Mouse (Mus musculus): ENCODE measurements around the gene Olig2. TPM values are rescaled to one million over a fixed set of nuclear protein-coding genes. Genes with fewer than 3 reads are reported as not detected.

Gene Olig2
- not detected in 2 replicates for polyA plus RNA-seq (2015; fragmentation: Nextera tagmentation; extraction: Ambion mirVana)

GRCm38 (mm10) chr16:91225233-91226037 lies at the start of gene Olig2:
Gene Olig2 (plus strand): TSS chr16:91225457.
- ATAC-seq = peak; percentile 36; the same call in 1 of the 2 replicates
- under 1% methylated on average over 53 of the region's 53 CpGs for WGBS
- peak within 1 kb of the TSS; percentile 44 for H3K4me2 ChIP-seq (ENCODE audit: low read depth, low read length)
- peak within 1 kb of the TSS; percentile 33 for H3K4me3 ChIP-seq (ENCODE audit: low read length)
- peaks cover 17% of the 10 kb centered on the region for H3K4me1 ChIP-seq (ENCODE audit: control insufficient read depth, insufficient read depth, low read length)
- H3K36me3 ChIP-seq (ENCODE audit: control insufficient read depth, insufficient read depth, low read length) = no peaks in the 10 kb centered on the region
- peaks cover 98% of the 10 kb centered on the region for H3K27me3 ChIP-seq (replicated peaks; ENCODE audit: control insufficient read depth, insufficient read depth, low read length)
- no peak within 1 kb of the TSS for H3K9ac ChIP-seq (ENCODE audit: low read depth, low read length)
- H3K9me3 ChIP-seq (ENCODE audit: control insufficient read depth, low read length) = no peaks in the 10 kb centered on the region
- no peak within 1 kb of the TSS for H3K27ac ChIP-seq (ENCODE audit: low read length)

DNA sequence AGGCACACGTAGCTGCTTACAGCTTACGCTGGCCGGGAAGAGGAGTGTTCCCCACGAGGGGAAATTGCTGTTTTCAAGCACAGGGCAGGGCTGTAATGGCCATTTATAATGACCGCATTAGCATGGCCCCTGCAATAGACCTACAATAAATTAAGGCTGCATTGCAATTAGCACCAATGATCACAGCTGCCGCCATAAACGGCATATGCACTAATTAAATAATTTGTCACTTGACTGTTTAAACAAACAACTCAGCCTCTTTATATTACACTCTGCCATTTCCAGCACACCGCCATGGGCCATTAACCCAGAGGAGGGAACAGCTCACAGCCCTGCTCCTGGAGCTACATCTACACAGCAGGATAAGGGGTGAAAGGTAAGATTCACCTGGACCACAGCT lies 49.4 kb upstream of the Olig2 start:
- Histone ChIP-seq H3K27me3 (replicated peaks; ENCODE audit: control insufficient read depth, insufficient read depth, low read length) (peaks cover 4% of the 10 kb centered on the region; the same call in 1 of the 2 replicates), H3K9ac (ENCODE audit: low read depth, low read length) (no peak overlapping the region), H3K4me3 (ENCODE audit: low read length) (no peak overlapping the region), H3K4me2 (ENCODE audit: low read depth, low read length) (no peak overlapping the region), H3K36me3 (ENCODE audit: control insufficient read depth, insufficient read depth, low read length) (no peaks in the 10 kb centered on the region), H3K9me3 (ENCODE audit: control insufficient read depth, low read length) (no peaks in the 10 kb centered on the region), H3K4me1 (ENCODE audit: control insufficient read depth, insufficient read depth, low read length) (no peaks in the 10 kb centered on the region), H3K27ac (ENCODE audit: low read length) (no peak overlapping the region)
- WGBS = 44% methylated on average over 8 of the region's 8 CpGs
- ATAC-seq = no peak

GRCm38 (mm10) chr16:91187046-91187445 lies 38.2 kb upstream of the Olig2 start:
- Histone ChIP-seq H3K36me3 (ENCODE audit: control insufficient read depth, insufficient read depth, low read length) (no peaks in the 10 kb centered on the region), H3K27ac (ENCODE audit: low read length) (no peak overlapping the region), H3K4me1 (ENCODE audit: control insufficient read depth, insufficient read depth, low read length) (no peaks in the 10 kb centered on the region), H3K4me3 (ENCODE audit: low read length) (no peak overlapping the region), H3K9ac (ENCODE audit: low read depth, low read length) (no peak overlapping the region), H3K9me3 (ENCODE audit: control insufficient read depth, low read length) (no peaks in the 10 kb centered on the region; the same call in 1 of the 2 replicates), H3K27me3 (replicated peaks; ENCODE audit: control insufficient read depth, insufficient read depth, low read length) (no peaks in the 10 kb centered on the region), H3K4me2 (ENCODE audit: low read depth, low read length) (no peak overlapping the region)
- ATAC-seq = peak; percentile 40; the same call in 1 of the 2 replicates
- WGBS = 26% methylated on average over 8 of the region's 8 CpGs

- no peaks in the 10 kb centered on the region for H3K4me1 ChIP-seq (ENCODE audit: control insufficient read depth, insufficient read depth, low read length)
- no peak overlapping the region for H3K9ac ChIP-seq (ENCODE audit: low read depth, low read length)
- peak; percentile 60; the same call in 1 of the 2 replicates for ATAC-seq
- no peaks in the 10 kb centered on the region; the same call in 1 of the 2 replicates for H3K9me3 ChIP-seq (ENCODE audit: control insufficient read depth, low read length)
- no peaks in the 10 kb centered on the region for H3K36me3 ChIP-seq (ENCODE audit: control insufficient read depth, insufficient read depth, low read length)
- no peaks in the 10 kb centered on the region for H3K27me3 ChIP-seq (replicated peaks; ENCODE audit: control insufficient read depth, insufficient read depth, low read length)
- no peak overlapping the region for H3K27ac ChIP-seq (ENCODE audit: low read length)
- 72% methylated on average over 10 of the region's 10 CpGs for WGBS
- no peak overlapping the region for H3K4me2 ChIP-seq (ENCODE audit: low read depth, low read length)
- H3K4me3 ChIP-seq (ENCODE audit: low read length) = no peak overlapping the region
Measured at GRCm38 (mm10) chr16:91187662-91188061, 37.6 kb upstream of the Olig2 start.

DNA sequence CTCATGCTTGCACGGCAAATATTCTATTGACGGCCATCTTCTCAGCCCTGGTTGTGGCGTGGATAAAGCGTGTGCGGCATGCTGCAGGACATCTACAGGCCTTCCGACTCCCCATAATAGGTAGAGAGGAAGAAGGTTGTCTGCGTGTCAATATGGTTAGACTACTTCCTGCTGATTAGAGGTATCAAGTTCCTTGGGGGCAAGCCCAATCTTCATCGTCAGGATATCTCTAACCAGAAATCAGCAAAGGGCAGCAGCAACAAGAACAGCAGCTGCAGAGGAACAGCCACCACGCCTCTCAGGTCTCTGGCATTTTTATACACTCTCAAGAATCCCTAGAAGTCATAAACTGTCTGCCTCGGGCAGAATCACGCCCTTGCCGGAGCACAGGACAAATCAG lies 37.0 kb upstream of the Olig2 start:
- WGBS = 80% methylated on average over 12 of the region's 12 CpGs
- ATAC-seq = no peak
- H3K4me2 ChIP-seq (ENCODE audit: low read depth, low read length) = no peak overlapping the region
- H3K4me1 ChIP-seq (ENCODE audit: control insufficient read depth, insufficient read depth, low read length) = no peaks in the 10 kb centered on the region
- no peaks in the 10 kb centered on the region; the same call in 1 of the 2 replicates for H3K9me3 ChIP-seq (ENCODE audit: control insufficient read depth, low read length)
- no peak overlapping the region for H3K27ac ChIP-seq (ENCODE audit: low read length)
- no peaks in the 10 kb centered on the region for H3K27me3 ChIP-seq (replicated peaks; ENCODE audit: control insufficient read depth, insufficient read depth, low read length)
- no peak overlapping the region for H3K9ac ChIP-seq (ENCODE audit: low read depth, low read length)
- no peaks in the 10 kb centered on the region for H3K36me3 ChIP-seq (ENCODE audit: control insufficient read depth, insufficient read depth, low read length)
- no peak overlapping the region for H3K4me3 ChIP-seq (ENCODE audit: low read length)

- no peak for ATAC-seq
- 83% methylated on average over 6 of the region's 6 CpGs for WGBS
- Histone ChIP-seq H3K4me2 (ENCODE audit: low read depth, low read length) (no peak overlapping the region), H3K4me1 (ENCODE audit: control insufficient read depth, insufficient read depth, low read length) (no peaks in the 10 kb centered on the region), H3K4me3 (ENCODE audit: low read length) (no peak overlapping the region), H3K9me3 (ENCODE audit: control insufficient read depth, low read length) (no peaks in the 10 kb centered on the region; the same call in 1 of the 2 replicates), H3K27ac (ENCODE audit: low read length) (no peak overlapping the region), H3K36me3 (ENCODE audit: control insufficient read depth, insufficient read depth, low read length) (no peaks in the 10 kb centered on the region), H3K27me3 (replicated peaks; ENCODE audit: control insufficient read depth, insufficient read depth, low read length) (no peaks in the 10 kb centered on the region), H3K9ac (ENCODE audit: low read depth, low read length) (no peak overlapping the region)
Measured at GRCm38 (mm10) chr16:91191233-91191632, 34.0 kb upstream of the Olig2 start.

- no peak for ATAC-seq
- H3K27me3 ChIP-seq (replicated peaks; ENCODE audit: control insufficient read depth, insufficient read depth, low read length) = no peaks in the 10 kb centered on the region
- no peaks in the 10 kb centered on the region; the same call in 1 of the 2 replicates for H3K9me3 ChIP-seq (ENCODE audit: control insufficient read depth, low read length)
- H3K4me2 ChIP-seq (ENCODE audit: low read depth, low read length) = no peak overlapping the region
- H3K4me3 ChIP-seq (ENCODE audit: low read length) = no peak overlapping the region
- H3K9ac ChIP-seq (ENCODE audit: low read depth, low read length) = no peak overlapping the region
- no peaks in the 10 kb centered on the region for H3K4me1 ChIP-seq (ENCODE audit: control insufficient read depth, insufficient read depth, low read length)
- no peaks in the 10 kb centered on the region for H3K36me3 ChIP-seq (ENCODE audit: control insufficient read depth, insufficient read depth, low read length)
- no peak overlapping the region for H3K27ac ChIP-seq (ENCODE audit: low read length)
- WGBS = 86% methylated on average over 9 of the region's 9 CpGs
Measured at GRCm38 (mm10) chr16:91191663-91192237, 33.5 kb upstream of the Olig2 start.

- H3K4me1 ChIP-seq (ENCODE audit: control insufficient read depth, insufficient read depth, low read length) = no peaks in the 10 kb centered on the region
- H3K4me3 ChIP-seq (ENCODE audit: low read length) = no peak overlapping the region
- 41% methylated on average over 15 of the region's 15 CpGs for WGBS
- no peaks in the 10 kb centered on the region for H3K27me3 ChIP-seq (replicated peaks; ENCODE audit: control insufficient read depth, insufficient read depth, low read length)
- no peak overlapping the region for H3K4me2 ChIP-seq (ENCODE audit: low read depth, low read length)
- no peaks in the 10 kb centered on the region for H3K36me3 ChIP-seq (ENCODE audit: control insufficient read depth, insufficient read depth, low read length)
- H3K27ac ChIP-seq (ENCODE audit: low read length) = no peak overlapping the region
- H3K9ac ChIP-seq (ENCODE audit: low read depth, low read length) = no peak overlapping the region
- no peaks in the 10 kb centered on the region; the same call in 1 of the 2 replicates for H3K9me3 ChIP-seq (ENCODE audit: control insufficient read depth, low read length)
- ATAC-seq = no peak
Measured at GRCm38 (mm10) chr16:91192672-91193354, 32.4 kb upstream of the Olig2 start.

GRCm38 (mm10) chr16:91199815-91200214 lies 25.4 kb upstream of the Olig2 start:
- H3K27me3 ChIP-seq (replicated peaks; ENCODE audit: control insufficient read depth, insufficient read depth, low read length) = no peaks in the 10 kb centered on the region
- no peak overlapping the region for H3K4me3 ChIP-seq (ENCODE audit: low read length)
- ATAC-seq = no peak
- 91% methylated on average over 7 of the region's 7 CpGs for WGBS
- no peaks in the 10 kb centered on the region for H3K4me1 ChIP-seq (ENCODE audit: control insufficient read depth, insufficient read depth, low read length)
- H3K9ac ChIP-seq (ENCODE audit: low read depth, low read length) = no peak overlapping the region
- no peak overlapping the region for H3K27ac ChIP-seq (ENCODE audit: low read length)
- H3K36me3 ChIP-seq (ENCODE audit: control insufficient read depth, insufficient read depth, low read length) = no peaks in the 10 kb centered on the region
- no peaks in the 10 kb centered on the region for H3K9me3 ChIP-seq (ENCODE audit: control insufficient read depth, low read length)
- H3K4me2 ChIP-seq (ENCODE audit: low read depth, low read length) = no peak overlapping the region

Measured in intestine, embryonic 16.5 days (tissue).